Mouse (Mus musculus) urinary bladder, adult 18-20 months (tissue): Measurements from ENCODE around the gene Retreg1.

ENCODE experiments used
- DNase-seq, 2 experiments: peaks; one replicate each; pipeline ENCODE4 v3.0.0; 2022; ENCODE audit warnings: low spot score in 2 of 2, mixed read lengths in 2 of 2

Gene Retreg1

GRCm38 (mm10) chr15:25918641-25919040 lies 75.7 kb downstream of the Retreg1 start:
- no peak for DNase-seq

GRCm38 (mm10) chr15:25919995-25920394 lies 77.0 kb downstream of the Retreg1 start:
- DNase-seq, result no peak

- no peak for DNase-seq
These were observed 77.9 kb downstream of the Retreg1 start for GRCm38 (mm10) chr15:25920886-25921285.

- DNase-seq, result no peak
These were observed 79.0 kb downstream of the Retreg1 start for GRCm38 (mm10) chr15:25922007-25922406.

GRCm38 (mm10) chr15:25923916-25924315 lies 80.9 kb downstream of the Retreg1 start:
- no peak for DNase-seq

- no peak for DNase-seq
These were observed 83.2 kb downstream of the Retreg1 start for GRCm38 (mm10) chr15:25926171-25926570.

GRCm38 (mm10) chr15:25927106-25927505 lies 84.1 kb downstream of the Retreg1 start:
- DNase-seq, result no peak

GRCm38 (mm10) chr15:25928001-25928400 lies 85.0 kb downstream of the Retreg1 start:
- DNase-seq, result no peak

GRCm38 (mm10) chr15:25928831-25929230 lies 85.9 kb downstream of the Retreg1 start:
- no peak for DNase-seq

GRCm38 (mm10) chr15:25929518-25929917 lies 86.5 kb downstream of the Retreg1 start:
- DNase-seq, result no peak

- DNase-seq, result no peak
These were observed 87.0 kb downstream of the Retreg1 start for GRCm38 (mm10) chr15:25929936-25930335.

GRCm38 (mm10) chr15:25930657-25931056 lies 87.7 kb downstream of the Retreg1 start:
- no peak for DNase-seq

GRCm38 (mm10) chr15:25932497-25932896 lies 89.5 kb downstream of the Retreg1 start:
- DNase-seq, result no peak

- DNase-seq, result peak in 1 of 2 experiments; percentile 80
These were observed 90.1 kb downstream of the Retreg1 start for GRCm38 (mm10) chr15:25932937-25933684.

GRCm38 (mm10) chr15:25933685-25934108 lies 90.7 kb downstream of the Retreg1 start:
- no peak for DNase-seq

GRCm38 (mm10) chr15:25934411-25934810 lies 91.4 kb downstream of the Retreg1 start:
- DNase-seq, result no peak

- DNase-seq, result no peak
These were observed 95.5 kb downstream of the Retreg1 start for GRCm38 (mm10) chr15:25938496-25938895.

- peak; percentile 29 to 41 for DNase-seq
These were observed 97.7 kb downstream of the Retreg1 start for GRCm38 (mm10) chr15:25940397-25941377.

- DNase-seq, result no peak
These were observed 98.5 kb downstream of the Retreg1 start for GRCm38 (mm10) chr15:25941514-25941913.

GRCm38 (mm10) chr15:25942415-25942814 lies 99.4 kb downstream of the Retreg1 start:
- DNase-seq, result no peak

GRCm38 (mm10) chr15:25943386-25944137 lies 100.6 kb downstream of the Retreg1 start:
- no peak for DNase-seq

GRCm38 (mm10) chr15:25945224-25945623 lies 102.2 kb downstream of the Retreg1 start:
- DNase-seq, result no peak
